ENCODE assay signal across 8 mouse cellular contexts in the genomic region with DNA sequence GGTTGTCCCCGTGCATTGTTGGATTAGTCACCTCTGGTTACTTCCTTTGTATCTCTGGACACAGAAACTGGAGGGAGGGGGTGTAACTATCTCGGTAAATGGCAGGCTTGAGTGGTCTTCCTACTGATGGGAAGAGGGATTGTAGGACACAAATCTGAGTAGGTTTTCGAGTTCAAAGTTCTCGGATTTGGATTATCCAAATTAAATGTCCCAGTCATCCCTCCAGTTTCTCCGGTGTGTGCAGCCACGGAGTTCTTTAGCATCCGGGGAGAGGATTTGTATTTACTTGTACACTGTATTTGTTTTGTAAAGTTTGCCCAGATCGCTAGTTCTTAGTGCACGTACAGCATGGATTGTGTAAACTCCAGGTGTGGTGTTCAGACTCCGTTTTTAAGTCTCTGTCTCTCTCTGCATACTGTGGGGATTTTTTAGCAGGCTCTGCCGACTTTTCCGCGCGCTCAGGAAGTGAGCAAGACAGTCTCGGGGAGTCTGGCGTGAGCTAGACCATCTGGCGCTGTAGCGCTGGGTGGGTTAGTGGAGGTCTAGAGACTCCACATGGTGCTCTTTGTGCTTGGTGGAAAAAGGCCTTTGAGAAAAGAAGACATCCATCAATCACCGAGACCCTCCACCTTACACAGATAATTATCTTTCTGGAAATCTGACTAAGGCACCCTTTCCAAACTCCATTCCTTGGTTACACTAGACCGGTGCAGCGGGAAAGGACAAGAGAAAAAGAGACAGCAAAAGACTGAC. TPM values are rescaled to one million over a fixed set of nuclear protein-coding genes. Genes with fewer than 3 reads are reported as not detected.
DNase-seq lines count a peak whose midpoint lies in the region; ATAC-seq and TF ChIP-seq lines count a peak whose summit lies in the region.

No protein-coding gene starts in this region.

- ATAC-seq in kidney, embryonic 14.5 days (ENCODE audit: low FRiP score, low TSS enrichment): peak; percentile 23
- ATAC-seq in lung, embryonic 16.5 days (ENCODE audit: low read depth): no peak
- ATAC-seq in monocyte, adult 5-6 weeks (replicated peaks; ENCODE audit: insufficient number of reproducible peaks, low FRiP score, low TSS enrichment, poor library complexity, severe bottlenecking): no peak

- intact Hi-C loops in gastrocnemius, adult 2 months (cut with DNase I): loop anchor here (5.0 to 10.0 kb wide), 2 partner anchors 454 to 761 kb away; a partner anchor contains a TSS
- intact Hi-C loops in gastrocnemius, postnatal 14 days (cut with DNase I; ENCODE audit: low total_unique reads): no loop called here

- H3K4me3 ChIP-seq in gastrocnemius, adult 2 months: peak overlapping the region; percentile 83
- peak overlapping the region; percentile 91 for H3K4me3 ChIP-seq in cerebellum, adult 2 months (replicated peaks; ENCODE audit: insufficient read depth, low read depth, low read length)
- H3K4me3 ChIP-seq in kidney, embryonic 14.5 days (ENCODE audit: low read length): peak overlapping the region; percentile 59
- H3K4me3 ChIP-seq in lung, embryonic 16.5 days (ENCODE audit: low read length): peak overlapping the region; percentile 56

- H3K9me3 ChIP-seq in kidney, embryonic 14.5 days (ENCODE audit: control insufficient read depth, low read length): no peaks in the 10 kb centered on the region
- H3K9me3 ChIP-seq in lung, embryonic 16.5 days (ENCODE audit: control insufficient read depth, low read length): no peaks in the 10 kb centered on the region

- 2% methylated on average over 21 of the region's 21 CpGs for WGBS in cerebellum, adult 2 months
- WGBS in kidney, embryonic 14.5 days: under 1% methylated on average over 21 of the region's 21 CpGs
- 1% methylated on average over 21 of the region's 21 CpGs for WGBS in lung, embryonic 16.5 days

- no peaks in the 10 kb centered on the region for H3K27me3 ChIP-seq in cerebellum, adult 2 months (ENCODE audit: control insufficient read depth, insufficient read depth, low read length)
- peaks cover 4% of the 10 kb centered on the region; the same call in 1 of the 2 replicates for H3K27me3 ChIP-seq in kidney, embryonic 14.5 days (ENCODE audit: control insufficient read depth, insufficient read depth, low read length)
- peaks cover 50% of the 10 kb centered on the region for H3K27me3 ChIP-seq in lung, embryonic 16.5 days (ENCODE audit: control insufficient read depth, insufficient read depth, low read depth, low read length)

- peak overlapping the region; percentile 69 for H3K4me2 ChIP-seq in kidney, embryonic 14.5 days (replicated peaks; ENCODE audit: low read depth, low read length)
- H3K4me2 ChIP-seq in lung, embryonic 16.5 days (ENCODE audit: low read depth, low read length): peak overlapping the region; percentile 80

- H3K27ac ChIP-seq in gastrocnemius, adult 2 months: peak overlapping the region; percentile 77
- no peak overlapping the region for H3K27ac ChIP-seq in cerebellum, adult 2 months (ENCODE audit: insufficient read depth, low read length)
- peak overlapping the region; percentile 65 for H3K27ac ChIP-seq in kidney, embryonic 14.5 days (ENCODE audit: low read depth, low read length)
- H3K27ac ChIP-seq in lung, embryonic 16.5 days (ENCODE audit: low read length): no peak overlapping the region

- peaks cover 5% of the 10 kb centered on the region; the same call in 1 of the 2 replicates for H3K4me1 ChIP-seq in cerebellum, adult 2 months (ENCODE audit: control insufficient read depth, insufficient read depth, low read length)
- peaks cover 12% of the 10 kb centered on the region; the same call in 1 of the 2 replicates for H3K4me1 ChIP-seq in kidney, embryonic 14.5 days (ENCODE audit: control insufficient read depth, insufficient read depth, low read length)
- H3K4me1 ChIP-seq in lung, embryonic 16.5 days (replicated peaks; ENCODE audit: control insufficient read depth, insufficient read depth, low read length): peaks cover 19% of the 10 kb centered on the region

- no peaks in the 10 kb centered on the region for H3K36me3 ChIP-seq in kidney, embryonic 14.5 days (ENCODE audit: control insufficient read depth, insufficient read depth, low read length)
- H3K36me3 ChIP-seq in lung, embryonic 16.5 days (ENCODE audit: control insufficient read depth, insufficient read depth, low read length): no peaks in the 10 kb centered on the region

- peak; percentile 17 for DNase-seq in gastrocnemius, adult 2 months
- no peak for DNase-seq in gastrocnemius, postnatal 14 days
- DNase-seq in cerebellum, adult 2 months: peak; percentile 25 to 36
- peak; percentile 12 to 29 for DNase-seq in heart, adult 9 months (ENCODE audit: low spot score in 2 of 2)
- peak; percentile 49 to 52 for DNase-seq in right cerebral cortex, postnatal 10 days (ENCODE audit: low spot score in 2 of 2)

- no peak for TF ChIP-seq CTCF in gastrocnemius, adult 2 months (IDR thresholded peaks at IDR 0.05)
- no peak for TF ChIP-seq CTCF in cerebellum, adult 2 months (IDR thresholded peaks at IDR 0.05; ENCODE audit: borderline replicate concordance, insufficient read depth, low read depth, low read length)

- H3K9ac ChIP-seq in kidney, embryonic 14.5 days (ENCODE audit: low read depth, low read length): peak overlapping the region; percentile 44
- peak overlapping the region; percentile 40 for H3K9ac ChIP-seq in lung, embryonic 16.5 days (ENCODE audit: low read length)

- no peak for TF ChIP-seq POLR2A in cerebellum, adult 2 months (IDR thresholded peaks at IDR 0.05; ENCODE audit: borderline replicate concordance, insufficient read depth, low read length)

RNA-seq across cellular contexts. Expression of a gene that starts 1.0 kb away (rescaled TPM):
- under 1 TPM; 0.42 to 0.51 TPM for total RNA-seq in gastrocnemius, adult 2 months (2021)
- total RNA-seq in gastrocnemius, postnatal 14 days (2021): 1 to 10 TPM in 1 of 2 experiments, under 1 TPM in 1; 0.73 to 1.0 TPM
- 5.9 and 6.2 TPM in 2 replicates for polyA plus RNA-seq in cerebellum, adult 2 months (2012; rRNA removed)
- polyA plus RNA-seq in kidney, embryonic 14.5 days (2014; fragmentation: Nextera tagmentation; extraction: Ambion mirVana): 4.3 and 7.0 TPM in 2 replicates
- 2.9 and 3.7 TPM in 2 replicates for polyA plus RNA-seq in lung, embryonic 16.5 days (2015; fragmentation: Nextera tagmentation; extraction: Ambion mirVana)
- total RNA-seq in monocyte, adult 5-6 weeks (2017): not detected in 3 replicates

RNA-seq across cellular contexts. Expression of a gene that starts 40.5 kb away (rescaled TPM):
- total RNA-seq in gastrocnemius, adult 2 months (2021): 1 to 10 TPM; 1.5 to 2.8 TPM
- total RNA-seq in gastrocnemius, postnatal 14 days (2021): 1 to 10 TPM; 4.9 to 5.2 TPM
- polyA plus RNA-seq in cerebellum, adult 2 months (2012; rRNA removed): 65.5 and 69.4 TPM in 2 replicates
- 16.8 and 19.1 TPM in 2 replicates for polyA plus RNA-seq in kidney, embryonic 14.5 days (2014; fragmentation: Nextera tagmentation; extraction: Ambion mirVana)
- polyA plus RNA-seq in lung, embryonic 16.5 days (2015; fragmentation: Nextera tagmentation; extraction: Ambion mirVana): 11.0 and 11.7 TPM in 2 replicates
- 13.8 to 20.5 TPM (median 15.5 TPM) in 3 replicates for total RNA-seq in monocyte, adult 5-6 weeks (2017)

Comparison
In these comparisons a context has a peak if more than half of its experiments do, and no peak if none do; other contexts are left out.
1. H3K27ac ChIP-seq: peak in gastrocnemius, adult 2 months (single experiment) and kidney, embryonic 14.5 days (single experiment); none in cerebellum, adult 2 months (single experiment) and lung, embryonic 16.5 days (single experiment).
2. Peak in every context shown above with its lines, with median percentiles within 50 percentile points of each other: H3K4me3 ChIP-seq.